Mouse (Mus musculus) left cerebral cortex, adult 11 months (tissue): ENCODE data around the gene Prdx2.

Experiments
- DNase-seq: peaks from one replicate; pipeline ENCODE4 v3.0.0; 2022; ENCODE audit warnings: low spot score

Prdx2 gene

DNA sequence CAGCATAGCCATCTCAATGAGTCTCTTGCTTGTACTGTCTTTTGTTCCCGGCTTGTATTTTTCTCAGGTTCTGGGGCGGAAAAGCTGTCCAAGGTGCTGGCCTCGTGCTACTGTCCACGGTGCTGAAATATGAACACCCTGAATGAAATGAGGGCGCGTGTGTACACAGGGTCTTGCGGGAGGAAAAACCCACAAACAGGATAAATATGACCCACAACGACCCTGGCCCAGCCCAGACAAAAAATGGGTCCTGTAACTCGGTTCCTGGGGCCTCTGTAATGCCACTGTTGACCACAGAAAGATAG is 22.2 kb upstream of the Prdx2 start:
- DNase-seq = no peak

DNA sequence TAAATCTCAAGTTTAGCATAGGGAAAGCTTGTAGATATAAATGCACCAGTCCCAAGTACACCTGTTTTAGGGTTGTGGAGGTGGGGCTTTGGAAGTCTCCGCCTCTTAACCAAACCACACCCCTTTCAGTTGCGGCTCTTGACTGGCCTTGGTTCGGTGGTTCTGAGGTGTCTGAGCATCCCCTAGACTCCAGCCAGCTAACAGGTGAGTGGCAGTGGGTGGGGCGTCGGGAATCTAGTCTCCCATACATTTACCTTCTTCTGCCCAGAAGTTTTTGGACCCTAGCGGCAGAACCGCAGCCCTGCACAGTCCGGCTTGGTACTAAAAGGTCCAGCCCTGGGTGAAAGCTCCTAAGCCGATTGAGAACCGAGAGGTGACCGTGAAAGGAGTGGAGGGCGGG is 19.6 kb upstream of the Prdx2 start:
- no peak for DNase-seq

DNA sequence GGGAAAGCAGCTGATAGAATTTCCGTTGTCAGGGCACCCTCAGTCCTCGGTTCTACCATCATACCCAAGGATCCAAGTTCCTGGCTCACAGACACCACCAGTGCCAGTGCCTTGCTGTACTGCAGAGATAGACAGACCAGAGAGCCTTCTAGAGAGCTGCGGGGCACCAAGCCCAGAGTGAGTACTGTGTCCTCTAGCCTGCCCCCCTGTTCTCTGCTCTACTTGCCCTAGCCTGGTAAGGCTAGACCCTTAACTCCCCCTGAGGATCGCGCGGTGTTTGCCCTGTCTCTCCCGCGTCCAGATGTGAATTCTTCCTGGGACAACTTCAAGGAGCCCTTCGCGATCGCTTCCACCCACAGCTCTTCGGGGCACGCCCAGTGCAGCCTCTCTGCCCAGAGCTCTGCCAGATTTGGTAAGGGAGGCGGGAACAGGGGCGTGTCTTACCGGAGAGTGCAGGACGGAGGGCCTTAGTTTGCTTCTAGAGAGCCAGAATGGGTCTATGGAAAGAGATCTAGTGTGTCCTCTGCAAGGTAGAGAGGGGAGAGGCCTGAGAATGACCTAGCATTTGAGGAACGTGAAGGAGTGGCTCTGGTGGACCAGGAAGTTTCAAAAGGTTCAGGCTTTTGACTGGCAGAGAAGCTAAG is 16.7 kb upstream of the Prdx2 start:
- no peak for DNase-seq

DNA sequence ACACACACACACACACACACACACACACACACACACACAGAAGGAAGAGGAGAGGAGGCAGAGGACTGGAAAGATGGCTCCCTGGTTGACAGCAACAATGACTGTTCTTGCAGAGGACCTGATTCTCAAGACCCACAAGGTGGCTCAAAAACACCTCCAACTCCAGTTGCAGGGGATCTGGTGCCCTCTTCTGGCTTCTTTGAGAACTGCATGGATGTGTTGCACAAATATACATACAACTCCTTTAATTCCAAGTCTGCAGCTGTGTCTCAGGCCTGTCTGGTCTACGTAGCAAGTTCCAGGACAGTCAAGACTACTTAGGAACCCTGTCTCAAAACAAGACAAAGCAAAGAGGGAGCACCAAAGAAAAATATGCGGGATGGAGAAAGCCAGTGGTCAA is 12.6 kb upstream of the Prdx2 start:
- no peak for DNase-seq

DNA sequence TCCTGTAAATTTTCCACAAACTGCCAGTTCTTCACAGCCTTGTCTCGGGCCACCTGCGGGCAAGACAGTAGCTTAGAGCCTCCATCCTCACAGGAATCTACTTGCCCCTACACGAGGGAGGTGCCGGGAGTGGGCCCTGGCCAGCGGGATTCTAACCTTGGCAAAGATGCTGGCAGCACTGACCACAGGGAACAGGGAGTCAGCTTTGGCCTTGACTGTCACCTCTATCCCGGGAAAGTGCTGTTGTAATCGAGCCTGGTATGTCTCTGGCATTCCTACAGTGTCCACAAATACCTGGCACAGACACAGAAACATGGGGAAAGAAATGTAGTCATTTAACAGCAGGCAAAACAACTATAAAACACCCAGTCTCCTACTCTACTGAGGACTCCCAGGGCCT is 9.6 kb upstream of the Prdx2 start:
- DNase-seq = no peak

DNA sequence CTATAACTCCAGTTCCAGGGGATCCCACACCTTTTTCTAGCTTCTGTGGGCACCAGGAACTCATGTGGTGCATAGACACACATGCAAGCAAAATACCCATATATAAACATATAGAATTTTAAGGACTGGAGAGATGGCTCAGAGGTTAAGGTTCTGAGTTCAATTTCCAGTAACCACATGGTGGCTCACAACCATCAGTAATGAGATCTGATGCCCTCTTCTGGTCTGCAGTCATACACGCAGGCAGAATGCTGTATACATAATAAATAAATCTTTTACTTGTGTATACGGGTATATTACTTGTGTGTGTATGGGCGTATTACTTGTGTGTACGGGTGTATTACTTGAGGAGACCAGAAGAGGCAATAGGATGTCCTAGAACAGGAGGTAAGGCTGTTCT is 5.4 kb upstream of the Prdx2 start:
- DNase-seq = no peak

DNA sequence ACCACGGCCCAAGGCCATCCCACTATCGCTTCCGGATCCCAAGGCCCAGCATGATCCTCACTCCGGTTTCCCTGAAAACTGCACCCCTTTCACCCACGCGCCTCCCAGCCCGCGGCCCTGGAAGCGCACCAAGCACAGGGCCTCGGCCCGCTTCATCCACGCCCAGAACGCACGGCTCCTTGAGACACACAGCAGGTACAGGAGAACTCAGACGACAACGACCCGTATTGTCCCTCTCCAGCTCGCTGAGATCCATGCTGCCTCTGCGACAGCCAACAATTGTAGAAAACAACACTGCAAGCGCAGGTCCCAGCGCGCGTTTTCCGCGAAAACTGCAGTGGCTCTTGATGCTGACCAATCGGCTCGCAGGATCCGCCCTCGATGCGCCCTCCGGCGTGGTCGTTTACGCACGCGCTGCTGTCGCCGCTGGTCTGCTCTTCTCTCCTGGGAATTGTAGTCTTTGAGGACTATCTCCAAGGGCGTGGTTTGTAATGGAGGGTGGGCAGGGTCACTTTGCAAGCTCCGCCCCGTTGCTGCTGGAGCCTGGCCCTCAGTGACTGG is 3.6 kb upstream of the Prdx2 start:
- peak; percentile 87 for DNase-seq

DNA sequence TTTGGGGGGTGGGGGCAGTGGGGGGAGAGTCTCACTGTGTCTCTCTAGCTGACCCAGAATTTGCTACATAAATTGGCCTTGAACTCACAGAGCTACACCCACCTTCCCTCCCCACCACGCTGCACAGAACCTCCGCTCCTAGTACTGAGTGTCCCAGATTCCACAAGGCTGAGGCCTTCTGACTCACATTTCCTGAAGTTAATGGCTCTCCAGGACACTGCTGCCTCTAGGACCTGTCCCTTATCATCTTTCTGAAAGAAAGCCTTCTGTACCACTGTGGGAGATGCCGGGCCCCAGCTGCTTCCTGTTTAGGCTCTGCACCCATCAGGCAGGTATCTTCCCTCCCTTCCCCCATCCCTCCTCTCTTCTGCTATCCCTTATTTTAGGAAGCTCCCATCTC is 2.8 kb upstream of the Prdx2 start:
- DNase-seq = no peak

DNA sequence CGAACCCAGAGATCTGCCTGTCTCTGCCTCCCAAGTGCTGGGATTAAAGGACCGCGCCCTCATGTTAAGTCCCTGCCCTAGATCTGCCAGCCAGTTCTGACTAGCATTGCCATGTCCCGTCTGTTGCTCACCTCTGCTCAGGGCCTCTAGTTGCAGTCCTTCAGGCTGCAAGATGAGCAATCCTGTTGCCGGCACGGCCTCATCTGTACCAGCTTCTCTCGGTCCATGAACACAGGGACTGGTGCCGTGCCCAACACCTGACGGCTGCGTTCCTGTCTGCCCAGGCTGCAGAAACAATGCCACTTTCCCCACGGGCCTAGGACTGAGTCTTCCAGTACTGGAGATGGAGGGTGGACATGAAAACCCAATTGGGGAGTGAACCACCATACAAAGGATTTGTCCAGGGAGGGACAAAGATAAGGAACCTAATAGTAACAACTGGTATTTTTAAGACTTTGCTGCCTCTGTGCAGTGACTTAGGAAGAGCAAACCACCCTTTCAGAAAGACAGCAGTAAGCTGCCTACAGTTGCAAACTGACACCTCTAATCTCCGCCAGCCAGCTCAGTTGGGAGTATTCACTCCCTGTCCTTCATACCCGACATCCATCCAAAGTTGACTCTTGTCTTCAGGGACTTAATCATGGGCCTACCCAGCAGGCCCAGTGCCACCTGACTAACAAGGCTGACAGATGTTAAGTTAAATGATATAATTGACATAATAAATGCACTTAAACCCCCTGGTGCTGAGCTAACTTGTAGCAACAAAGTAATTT is 1.7 kb upstream of the Prdx2 start:
- DNase-seq = no peak

DNA sequence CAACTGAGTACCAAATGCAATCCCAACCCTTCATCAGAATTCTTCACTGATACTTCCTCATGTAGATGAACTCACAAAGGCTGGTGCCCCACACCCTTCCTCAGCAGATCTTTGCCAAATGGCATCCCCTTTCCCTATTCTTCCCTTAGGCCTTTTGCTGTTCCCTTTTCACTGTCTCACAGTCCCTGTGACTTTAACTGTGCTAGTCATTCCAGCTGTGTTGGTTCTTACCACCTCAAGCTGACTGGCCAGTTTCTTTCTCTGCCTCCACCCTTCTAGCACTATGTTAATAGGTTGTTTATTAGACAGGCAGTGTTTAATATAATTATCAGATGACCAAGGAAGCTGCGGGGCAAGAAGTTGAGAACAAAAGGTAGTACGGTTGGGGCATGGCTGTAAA is 737 bp upstream of the Prdx2 start:
- no peak for DNase-seq

DNA sequence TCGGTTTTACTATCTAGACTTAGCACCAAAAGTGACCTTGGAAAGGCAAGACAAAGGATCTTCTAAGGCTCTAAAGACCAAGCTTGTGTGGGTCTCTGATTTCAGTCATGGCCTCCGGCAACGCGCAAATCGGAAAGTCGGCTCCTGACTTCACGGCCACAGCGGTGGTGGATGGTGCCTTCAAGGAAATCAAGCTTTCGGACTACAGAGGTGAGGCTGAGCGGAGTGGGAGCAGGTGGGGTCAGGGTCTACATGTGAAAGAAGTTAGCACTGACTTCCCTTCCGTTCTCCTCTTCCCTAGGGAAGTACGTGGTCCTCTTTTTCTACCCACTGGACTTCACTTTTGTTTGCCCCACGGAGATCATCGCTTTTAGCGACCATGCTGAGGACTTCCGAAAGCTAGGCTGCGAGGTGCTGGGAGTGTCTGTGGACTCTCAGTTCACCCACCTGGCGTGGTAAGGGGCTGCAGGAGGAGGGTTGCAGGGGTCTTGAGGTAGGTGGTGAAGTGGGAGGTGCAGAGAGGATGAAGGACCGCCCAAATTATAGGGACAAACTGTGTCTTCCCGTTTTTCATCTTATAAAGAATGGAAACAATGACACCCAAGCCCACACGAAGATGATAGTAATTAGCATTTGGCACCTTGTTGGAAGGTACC is 876 bp downstream of the Prdx2 start:
- DNase-seq = no peak

DNA sequence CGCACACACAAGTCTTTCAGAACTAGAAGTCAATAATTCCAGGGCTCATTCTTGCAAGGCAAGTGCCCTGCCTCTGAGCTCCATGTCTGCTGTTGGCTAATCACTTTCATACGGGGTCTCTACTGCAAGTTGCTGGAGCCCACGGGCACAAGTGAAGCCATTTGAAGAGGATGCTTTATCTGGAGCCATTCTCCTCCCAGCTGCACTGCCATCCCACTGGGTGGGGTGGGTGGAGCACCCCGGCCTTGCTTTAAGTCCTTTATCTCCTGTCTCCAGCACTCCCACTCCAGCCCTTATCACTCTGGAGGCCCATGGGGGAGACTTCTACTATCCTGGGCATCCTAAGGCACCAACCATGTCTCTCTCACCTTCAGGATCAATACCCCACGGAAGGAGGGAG is 1.5 kb downstream of the Prdx2 start:
- no peak for DNase-seq

DNA sequence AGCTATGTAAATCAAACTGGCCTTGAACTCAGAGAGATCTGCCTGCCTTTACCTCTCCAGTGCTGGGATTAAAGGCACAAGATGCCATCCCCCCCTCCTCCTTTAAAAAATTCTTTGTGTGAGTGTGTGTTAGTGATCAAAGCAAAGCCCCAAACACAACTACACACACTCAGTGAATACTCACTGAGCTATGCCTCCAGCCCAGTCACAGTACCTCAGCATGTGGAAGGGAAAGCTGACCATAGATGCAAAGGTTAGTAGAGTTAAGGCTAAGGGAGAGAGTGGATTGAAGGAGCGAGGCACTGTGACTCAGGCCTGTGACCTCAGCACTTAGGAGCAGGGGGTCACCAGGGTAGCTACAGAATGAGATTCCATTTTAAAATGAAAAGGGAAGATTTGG is 3.7 kb downstream of the Prdx2 start:
- DNase-seq = no peak

DNA sequence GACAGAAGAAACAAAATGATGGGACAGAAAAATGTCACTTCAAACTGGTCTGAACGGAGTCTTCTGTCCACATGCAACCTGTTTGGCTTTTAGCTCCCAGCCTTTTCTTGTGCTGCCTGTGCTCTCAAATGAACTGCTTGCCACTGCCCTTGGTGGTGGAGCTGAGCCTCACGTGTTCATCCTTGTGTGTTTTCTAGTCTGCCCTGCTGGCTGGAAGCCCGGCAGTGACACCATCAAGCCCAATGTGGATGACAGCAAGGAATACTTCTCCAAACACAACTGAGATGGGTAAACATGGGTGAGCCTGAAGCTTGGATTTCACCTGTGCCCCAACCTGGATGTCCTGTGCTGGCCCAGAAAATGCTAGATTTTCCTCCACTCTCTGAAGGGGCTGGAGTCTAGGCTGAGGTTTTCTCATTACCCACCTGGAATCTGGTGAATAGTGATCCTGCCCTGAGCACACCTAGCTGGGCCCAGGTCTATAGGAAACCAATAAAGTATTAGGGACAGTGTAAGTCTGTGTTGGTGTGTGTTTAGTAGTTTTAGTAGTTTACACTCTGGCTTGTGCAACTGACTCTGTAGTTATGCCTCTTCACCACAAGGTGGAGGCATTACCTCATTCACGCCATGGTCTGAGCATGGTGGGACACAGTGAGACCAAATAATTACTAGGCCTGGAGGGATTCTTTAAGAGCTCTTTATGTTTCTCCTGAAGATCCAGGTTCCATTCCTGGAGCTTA is 4.6 kb downstream of the Prdx2 start:
- DNase-seq = no peak

DNA sequence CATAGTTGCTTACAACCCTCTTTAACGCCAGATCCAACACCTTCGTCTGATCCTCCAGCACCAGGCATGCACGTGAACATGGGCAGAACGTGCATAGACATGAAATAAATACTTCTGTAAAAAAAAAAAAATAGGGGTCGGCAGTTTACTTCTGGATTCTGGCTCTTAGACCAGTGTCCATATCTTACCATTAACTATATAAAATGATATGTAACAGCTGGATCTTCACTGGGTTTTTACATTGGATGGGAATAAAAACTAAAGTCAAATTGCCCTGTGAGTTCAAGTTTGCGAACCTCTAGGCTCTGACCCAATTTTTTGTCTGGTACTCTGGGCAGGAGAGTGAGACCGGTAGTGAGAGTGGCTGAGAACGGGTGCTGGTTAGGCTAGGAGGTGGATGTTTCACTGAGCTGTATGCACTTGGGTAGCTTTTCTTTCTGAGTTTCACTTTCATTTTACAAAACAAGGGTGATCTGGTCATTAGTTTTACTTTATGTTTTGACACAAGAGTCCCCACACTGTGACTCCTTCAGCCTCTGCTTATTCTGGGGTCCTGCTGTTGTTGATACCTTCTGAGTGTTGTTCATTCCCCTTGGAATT is 5.3 kb downstream of the Prdx2 start:
- DNase-seq = no peak

DNA sequence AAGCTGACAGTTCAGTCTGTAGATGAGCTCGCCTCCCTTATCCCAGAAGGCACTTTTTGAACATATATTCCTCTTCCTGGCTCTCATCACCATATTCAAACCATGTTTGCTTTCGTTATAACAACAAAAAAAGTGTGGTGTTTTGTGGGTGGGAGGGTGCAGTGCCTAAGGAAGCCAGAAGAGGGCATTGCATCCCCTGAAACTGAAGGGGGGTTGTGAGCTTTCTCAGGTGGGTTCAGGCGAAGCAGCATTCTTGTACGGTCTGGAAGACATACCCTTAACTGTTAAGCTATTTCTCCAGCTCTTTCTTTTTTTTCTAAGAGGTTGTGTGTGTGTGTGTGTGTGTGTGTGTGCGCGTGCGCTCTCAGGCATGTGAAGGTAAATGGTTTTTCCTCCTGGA is 6.0 kb downstream of the Prdx2 start:
- no peak for DNase-seq

DNA sequence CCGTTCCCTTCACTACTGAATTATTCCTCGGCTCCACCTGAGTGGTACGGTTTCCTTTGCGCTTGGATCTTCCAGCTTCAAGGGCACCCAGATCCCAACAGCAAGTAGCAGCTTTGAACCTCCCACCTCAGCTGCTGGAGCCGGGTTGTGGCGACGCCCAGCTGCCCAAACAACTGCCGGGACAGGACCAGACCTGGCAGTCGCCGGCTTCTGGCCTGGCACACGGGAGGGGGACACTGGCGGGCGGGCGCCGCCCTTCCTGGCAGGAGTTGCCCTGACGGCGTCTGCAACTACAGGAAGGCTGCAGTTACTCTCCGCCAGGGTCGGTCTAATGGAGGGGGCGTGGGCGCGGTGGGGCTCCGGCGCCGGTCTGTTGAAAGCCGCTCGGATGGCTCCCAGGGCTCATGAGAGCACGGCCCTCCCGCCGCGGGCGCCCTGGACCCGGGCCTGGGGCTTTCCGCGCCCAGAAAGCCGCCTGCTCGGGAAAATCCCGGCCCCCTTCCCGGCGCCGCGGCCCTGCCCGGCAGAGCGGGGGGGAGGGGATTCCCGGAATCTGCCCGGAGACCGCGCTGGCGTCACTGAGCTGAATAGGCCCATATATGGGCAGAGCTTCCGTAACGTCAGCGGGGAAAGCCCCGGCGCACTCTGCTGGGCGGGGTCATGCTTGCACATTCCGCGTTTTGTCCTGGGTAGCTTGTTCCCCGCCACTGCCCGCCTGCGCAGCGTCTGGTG is 6.8 kb downstream of the Prdx2 start:
- peak; percentile 93 for DNase-seq

DNA sequence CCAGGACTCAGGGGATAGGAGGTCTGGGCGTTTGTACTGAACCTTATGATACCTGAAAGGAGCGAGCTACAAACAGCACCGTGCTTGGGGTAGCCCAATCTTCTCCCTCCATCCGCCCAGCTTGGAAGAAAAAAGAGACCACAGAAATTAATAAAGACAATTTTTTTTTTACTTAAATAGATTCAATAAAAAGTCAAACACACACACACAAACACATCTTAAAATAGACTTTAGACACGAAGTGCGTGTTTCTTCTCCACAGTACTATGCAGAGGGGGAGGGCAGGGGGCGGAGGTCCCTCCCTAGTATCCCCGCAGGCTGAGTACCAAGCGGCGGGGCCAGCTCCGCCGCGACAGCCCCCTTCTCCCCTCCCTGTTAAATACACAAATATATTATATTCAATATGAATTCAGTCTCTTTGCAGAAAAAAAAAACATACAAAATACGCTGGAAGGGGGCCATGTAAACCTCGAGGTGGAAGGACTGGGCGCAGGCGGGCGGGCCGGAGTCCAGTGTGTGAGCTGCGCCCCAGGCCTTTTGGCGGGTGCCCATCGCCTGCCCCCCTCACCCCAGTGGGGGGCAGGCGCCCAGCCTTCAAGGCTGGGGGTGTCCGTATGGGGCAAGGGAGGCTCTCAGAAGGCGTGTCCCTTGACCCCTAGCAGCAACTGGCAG is 7.5 kb downstream of the Prdx2 start:
- no peak for DNase-seq

DNA sequence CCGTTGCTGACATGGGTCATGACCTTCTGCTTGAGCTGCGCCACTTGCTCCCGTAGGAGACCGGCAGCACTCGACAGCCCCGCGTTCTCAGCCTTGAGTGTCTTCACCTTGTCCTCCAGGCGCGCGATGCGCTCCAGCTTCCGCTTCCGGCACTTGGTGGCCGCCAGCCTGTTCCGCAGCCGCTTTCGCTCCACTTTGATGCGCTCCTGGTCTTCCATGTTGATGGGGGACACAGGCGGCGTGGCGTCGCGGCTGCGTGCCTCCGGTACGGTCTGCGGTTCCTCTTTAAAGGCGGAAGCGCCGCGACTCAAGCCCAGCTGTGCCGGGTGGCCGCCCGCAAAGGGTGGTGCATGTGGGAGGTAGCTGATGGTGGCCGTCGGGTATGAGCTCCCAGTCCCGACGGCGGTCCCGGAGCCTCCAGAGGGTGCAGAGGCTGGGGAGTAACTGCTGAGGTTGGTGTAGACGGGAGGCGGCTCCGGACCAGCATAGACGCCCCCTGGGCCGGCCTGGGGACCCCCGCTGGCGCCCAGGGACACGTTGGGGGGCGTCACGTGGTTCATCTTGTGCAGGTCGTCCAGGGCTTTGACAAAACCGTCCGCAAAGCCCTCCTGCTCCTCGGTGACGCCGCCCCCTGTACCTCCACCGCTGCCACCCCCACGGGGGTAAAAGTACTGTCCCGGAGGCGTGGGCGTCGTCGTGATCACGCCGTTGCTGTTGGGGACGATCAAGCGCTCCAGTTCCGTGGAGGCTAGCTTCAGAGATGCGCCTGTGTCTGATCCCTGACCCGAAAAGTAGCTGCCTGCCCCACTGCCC is 8.3 kb downstream of the Prdx2 start:
- DNase-seq = no peak
